Mouse (Mus musculus) ES-Bruce4 (cell line): ENCODE results near the gene Ttc25.

Source experiments
- CTCF ChIP-seq: IDR thresholded peaks from one replicate; pipeline ENCODE4 v1.8.1; 2011; ENCODE audit warnings: low read depth, low read length
- EP300 ChIP-seq: IDR thresholded peaks from 2 replicates; pipeline ENCODE4 v1.6.1; 2011; ENCODE audit warnings: low read depth, low read length; ENCODE audit not compliant: insufficient read depth
- POLR2A ChIP-seq: IDR thresholded peaks from one replicate; pipeline ENCODE4 v1.8.1; 2011; ENCODE audit warnings: low read length; ENCODE audit not compliant: insufficient read depth

GRCm38 (mm10) chr11:100501321-100501720, 44.1 kb upstream of the Ttc25 start:
- TF ChIP-seq POLR2A, result no peak
- TF ChIP-seq CTCF, result no peak
- TF ChIP-seq EP300, result 0 out of 2 replicates have a peak, but pooled peaks have one; percentile 26
